Mouse (Mus musculus): Measurements from ENCODE around the gene Ptk7. TPM values are rescaled to one million over a fixed set of nuclear protein-coding genes. Genes with fewer than 3 reads are reported as not detected.

The Ptk7 gene
- polyA plus RNA-seq, 1 experiment: 11.9 TPM

- no peaks in the 10 kb centered on the region for H3K27me3 ChIP-seq (ENCODE audit: control insufficient read depth, insufficient read depth, low read length)
- peaks cover 16% of the 10 kb centered on the region for H3K4me1 ChIP-seq (replicated peaks; ENCODE audit: control insufficient read depth, insufficient read depth, low read length)
- no peak overlapping the region for H3K27ac ChIP-seq (ENCODE audit: control insufficient read depth, insufficient read depth, low read length)
- TF ChIP-seq CTCF (IDR thresholded peaks at IDR 0.05; ENCODE audit: borderline replicate concordance, control insufficient read depth, extremely low read depth, insufficient read depth, low read length, poor library complexity) (no peak), POLR2A (IDR thresholded peaks at IDR 0.05; ENCODE audit: control insufficient read depth, extremely low read depth, insufficient read depth, low read length, poor library complexity) (no peak)
- no peak for DNase-seq
- no peaks in the 10 kb centered on the region for H3K36me3 ChIP-seq (ENCODE audit: control insufficient read depth, insufficient read depth, low read length)
- WGBS: 92% methylated on average over 20 of the region's 20 CpGs
- no peak overlapping the region for H3K4me3 ChIP-seq (ENCODE audit: control insufficient read depth, insufficient read depth, low read length)
Observed at GRCm38 (mm10) chr17:46651755-46652547, 22.6 kb upstream of the Ptk7 start.

GRCm38 (mm10) chr17:46651292-46651691 is 22.0 kb upstream of the Ptk7 start:
- no peak for DNase-seq
- 82% methylated on average over 17 of the region's 17 CpGs for WGBS
- H3K27ac ChIP-seq (ENCODE audit: control insufficient read depth, insufficient read depth, low read length): no peak overlapping the region
- H3K27me3 ChIP-seq (ENCODE audit: control insufficient read depth, insufficient read depth, low read length): no peaks in the 10 kb centered on the region
- TF ChIP-seq POLR2A (IDR thresholded peaks at IDR 0.05; ENCODE audit: control insufficient read depth, extremely low read depth, insufficient read depth, low read length, poor library complexity): no peak
- H3K4me3 ChIP-seq (ENCODE audit: control insufficient read depth, insufficient read depth, low read length): peak overlapping the region; percentile 71; the same call in 1 of the 2 replicates
- peaks cover 16% of the 10 kb centered on the region for H3K4me1 ChIP-seq (replicated peaks; ENCODE audit: control insufficient read depth, insufficient read depth, low read length)
- no peaks in the 10 kb centered on the region for H3K36me3 ChIP-seq (ENCODE audit: control insufficient read depth, insufficient read depth, low read length)

- no peaks in the 10 kb centered on the region for H3K27me3 ChIP-seq (ENCODE audit: control insufficient read depth, insufficient read depth, low read length)
- TF ChIP-seq CTCF (IDR thresholded peaks at IDR 0.05; ENCODE audit: borderline replicate concordance, control insufficient read depth, extremely low read depth, insufficient read depth, low read length, poor library complexity): peak; percentile 25; the same call in 1 of the 2 replicates
- TF ChIP-seq POLR2A (IDR thresholded peaks at IDR 0.05; ENCODE audit: control insufficient read depth, extremely low read depth, insufficient read depth, low read length, poor library complexity): peak; percentile 77
- under 1% methylated on average over 58 of the region's 58 CpGs for WGBS
- peaks cover 16% of the 10 kb centered on the region for H3K4me1 ChIP-seq (replicated peaks; ENCODE audit: control insufficient read depth, insufficient read depth, low read length)
- peak within 1 kb of the TSS; percentile 50 for H3K27ac ChIP-seq (ENCODE audit: control insufficient read depth, insufficient read depth, low read length)
- H3K36me3 ChIP-seq (ENCODE audit: control insufficient read depth, insufficient read depth, low read length): no peaks in the 10 kb centered on the region
- H3K4me3 ChIP-seq (ENCODE audit: control insufficient read depth, insufficient read depth, low read length): peak within 1 kb of the TSS; percentile 71
- peak; percentile 93 for DNase-seq
Observed at GRCm38 (mm10) chr17:46650232-46651031, 21.1 kb upstream of the Ptk7 start, which contains the start of gene Cul7. Gene Cul7 (plus strand): TSS chr17:46650337.

- no peak for TF ChIP-seq CTCF (IDR thresholded peaks at IDR 0.05; ENCODE audit: borderline replicate concordance, control insufficient read depth, extremely low read depth, insufficient read depth, low read length, poor library complexity)
- TF ChIP-seq POLR2A (IDR thresholded peaks at IDR 0.05; ENCODE audit: control insufficient read depth, extremely low read depth, insufficient read depth, low read length, poor library complexity): no peak
- no peak for DNase-seq
Observed at GRCm38 (mm10) chr17:46649811-46650210, 20.5 kb upstream of the Ptk7 start.

GRCm38 (mm10) chr17:46648436-46648835 is 19.1 kb upstream of the Ptk7 start:
- TF ChIP-seq POLR2A (IDR thresholded peaks at IDR 0.05; ENCODE audit: control insufficient read depth, extremely low read depth, insufficient read depth, low read length, poor library complexity): no peak
- no peak for TF ChIP-seq CTCF (IDR thresholded peaks at IDR 0.05; ENCODE audit: borderline replicate concordance, control insufficient read depth, extremely low read depth, insufficient read depth, low read length, poor library complexity)
- Histone ChIP-seq H3K27ac (ENCODE audit: control insufficient read depth, insufficient read depth, low read length) (no peak overlapping the region), H3K27me3 (ENCODE audit: control insufficient read depth, insufficient read depth, low read length) (no peaks in the 10 kb centered on the region), H3K36me3 (ENCODE audit: control insufficient read depth, insufficient read depth, low read length) (no peaks in the 10 kb centered on the region), H3K4me3 (ENCODE audit: control insufficient read depth, insufficient read depth, low read length) (no peak overlapping the region), H3K4me1 (replicated peaks; ENCODE audit: control insufficient read depth, insufficient read depth, low read length) (peaks cover 24% of the 10 kb centered on the region)
- WGBS: 95% methylated on average over 9 of the region's 9 CpGs
- DNase-seq: no peak

More at GRCm38 (mm10) chr17:46649811-46650210, 20.5 kb upstream of the Ptk7 start:
- Histone ChIP-seq H3K36me3 (ENCODE audit: control insufficient read depth, insufficient read depth, low read length) (no peaks in the 10 kb centered on the region), H3K4me1 (replicated peaks; ENCODE audit: control insufficient read depth, insufficient read depth, low read length) (peaks cover 22% of the 10 kb centered on the region), H3K27ac (ENCODE audit: control insufficient read depth, insufficient read depth, low read length) (peak overlapping the region; percentile 50), H3K27me3 (ENCODE audit: control insufficient read depth, insufficient read depth, low read length) (no peaks in the 10 kb centered on the region), H3K4me3 (ENCODE audit: control insufficient read depth, insufficient read depth, low read length) (peak overlapping the region; percentile 71)
- 72% methylated on average over 15 of the region's 15 CpGs for WGBS

GRCm38 (mm10) chr17:46647279-46647678 is 18.0 kb upstream of the Ptk7 start:
- H3K4me3 ChIP-seq (ENCODE audit: control insufficient read depth, insufficient read depth, low read length): no peak overlapping the region
- WGBS: 97% methylated on average over 7 of the region's 7 CpGs
- TF ChIP-seq CTCF (IDR thresholded peaks at IDR 0.05; ENCODE audit: borderline replicate concordance, control insufficient read depth, extremely low read depth, insufficient read depth, low read length, poor library complexity) (no peak), POLR2A (IDR thresholded peaks at IDR 0.05; ENCODE audit: control insufficient read depth, extremely low read depth, insufficient read depth, low read length, poor library complexity) (no peak)
- no peaks in the 10 kb centered on the region for H3K36me3 ChIP-seq (ENCODE audit: control insufficient read depth, insufficient read depth, low read length)
- no peak overlapping the region for H3K27ac ChIP-seq (ENCODE audit: control insufficient read depth, insufficient read depth, low read length)
- DNase-seq: no peak
- H3K4me1 ChIP-seq (replicated peaks; ENCODE audit: control insufficient read depth, insufficient read depth, low read length): peaks cover 24% of the 10 kb centered on the region
- no peaks in the 10 kb centered on the region for H3K27me3 ChIP-seq (ENCODE audit: control insufficient read depth, insufficient read depth, low read length)
